Mouse (Mus musculus) spleen, postnatal 10 days (tissue): ENCODE measurements around the gene Tbc1d10a.
"Not testable (repeated sequence)": the region's sequence is repeated elsewhere in the genome, so short reads cannot be mapped to it uniquely, and the experiment has no call there.

Experiments used
- DNase-seq, 2 experiments: peaks; one replicate each; pipeline ENCODE4 v3.0.0; 2021 to 2022; ENCODE audit warnings: low spot score in 2 of 2

Tbc1d10a gene

GRCm38 (mm10) chr11:4183511-4183910 is 3.1 kb upstream of the Tbc1d10a start:
- DNase-seq: no peak

- peak in 1 of 2 experiments; percentile 29 for DNase-seq
Observed at GRCm38 (mm10) chr11:4184251-4184952, 2.2 kb upstream of the Tbc1d10a start.

- not testable (repeated sequence) for DNase-seq
Observed at GRCm38 (mm10) chr11:4185480-4185879, 1.1 kb upstream of the Tbc1d10a start.

GRCm38 (mm10) chr11:4187318-4187700 is 720 bp downstream of the Tbc1d10a start:
- no peak for DNase-seq

GRCm38 (mm10) chr11:4189182-4189581 is 2.6 kb downstream of the Tbc1d10a start:
- no peak for DNase-seq

- DNase-seq: no peak
Observed at GRCm38 (mm10) chr11:4190677-4191076, 4.1 kb downstream of the Tbc1d10a start.

GRCm38 (mm10) chr11:4192757-4193156 is 6.2 kb downstream of the Tbc1d10a start:
- DNase-seq: no peak

- no peak for DNase-seq
Observed at GRCm38 (mm10) chr11:4193420-4193819, 6.8 kb downstream of the Tbc1d10a start.

GRCm38 (mm10) chr11:4195597-4196031 is 9.0 kb downstream of the Tbc1d10a start:
- no peak for DNase-seq

- no peak for DNase-seq
Observed at GRCm38 (mm10) chr11:4196636-4197035, 10.0 kb downstream of the Tbc1d10a start.

GRCm38 (mm10) chr11:4197691-4198090 is 11.1 kb downstream of the Tbc1d10a start:
- no peak for DNase-seq

- DNase-seq: no peak
Observed at GRCm38 (mm10) chr11:4201981-4202700, 15.6 kb downstream of the Tbc1d10a start.

GRCm38 (mm10) chr11:4202995-4203704 is 16.6 kb downstream of the Tbc1d10a start:
- DNase-seq: no peak

- DNase-seq: no peak
Observed at GRCm38 (mm10) chr11:4203705-4204074, 17.1 kb downstream of the Tbc1d10a start.

- no peak for DNase-seq
Observed at GRCm38 (mm10) chr11:4205097-4205655, 18.6 kb downstream of the Tbc1d10a start.

- no peak for DNase-seq
Observed at GRCm38 (mm10) chr11:4205951-4206350, 19.4 kb downstream of the Tbc1d10a start.

GRCm38 (mm10) chr11:4206563-4206962 is 20.0 kb downstream of the Tbc1d10a start:
- no peak for DNase-seq

- DNase-seq: no peak
Observed at GRCm38 (mm10) chr11:4207655-4208054, 21.1 kb downstream of the Tbc1d10a start.

GRCm38 (mm10) chr11:4209556-4209955 is 23.0 kb downstream of the Tbc1d10a start:
- DNase-seq: no peak

- DNase-seq: no peak
Observed at GRCm38 (mm10) chr11:4210786-4211185, 24.2 kb downstream of the Tbc1d10a start.

- no peak for DNase-seq
Observed at GRCm38 (mm10) chr11:4213107-4213506, 26.5 kb downstream of the Tbc1d10a start.

GRCm38 (mm10) chr11:4214572-4214971 is 28.0 kb downstream of the Tbc1d10a start:
- DNase-seq: no peak
